Mouse (Mus musculus) G1E-ER4 (cell line): Measurements from ENCODE around the gene Rnf181. TPM values are rescaled to one million over a fixed set of nuclear protein-coding genes. Genes with fewer than 3 reads are reported as not detected.

Experiments
- GATA1 ChIP-seq: IDR thresholded peaks from one replicate; pipeline ENCODE4 v1.8.0; 2012; ENCODE audit warnings: low read length, inconsistent platforms
- polyA plus RNA-seq: library from polyadenylated mRNA; stranded (reverse); fragments of >175 nt; gene quantifications from 2 replicates; pipeline ENCODE4 v1.2.3, GENCODE M21; 2012

Rnf181 gene
- polyA plus RNA-seq, 1 experiment: 99.4 TPM

DNA sequence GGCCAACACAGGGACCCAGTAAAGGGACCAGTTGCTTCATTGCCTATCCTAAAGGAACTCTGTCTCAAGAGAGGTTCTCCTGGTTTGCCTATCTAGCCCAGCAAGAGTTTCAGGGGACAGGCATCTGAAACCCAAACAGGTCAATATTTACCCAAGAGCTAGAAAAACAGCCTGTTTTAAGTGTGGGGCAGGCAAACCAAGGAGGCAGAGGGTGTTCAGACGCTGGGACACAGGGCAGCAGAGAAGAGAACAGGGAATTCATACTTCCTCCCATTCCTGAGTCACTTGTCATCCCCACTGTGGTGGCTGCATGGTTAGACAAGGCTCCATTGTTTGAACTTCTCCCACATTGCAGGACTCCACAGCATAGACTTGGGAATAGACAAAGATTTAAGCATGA is 4.8 kb upstream of the Rnf181 start:
- no peak for TF ChIP-seq GATA1

DNA sequence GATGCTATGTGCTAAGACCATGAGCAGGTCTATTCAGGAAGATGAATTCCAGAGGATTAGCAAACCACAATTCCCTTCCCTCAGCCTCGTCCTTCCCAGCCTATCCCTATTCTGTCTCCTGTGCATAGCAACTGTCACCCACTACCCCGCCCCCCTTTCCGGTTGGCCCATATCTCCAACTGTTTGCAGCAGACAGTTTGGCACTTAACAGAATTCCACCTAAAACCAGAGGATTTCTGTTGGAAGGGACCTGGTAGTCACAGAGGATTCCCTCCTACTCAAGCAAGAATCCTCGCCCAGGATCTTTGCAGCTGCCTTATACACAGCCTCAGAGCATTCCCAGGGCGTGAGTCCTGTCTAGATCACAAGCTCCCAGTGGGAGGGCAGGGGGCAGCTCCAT is 4.4 kb upstream of the Rnf181 start:
- no peak for TF ChIP-seq GATA1

DNA sequence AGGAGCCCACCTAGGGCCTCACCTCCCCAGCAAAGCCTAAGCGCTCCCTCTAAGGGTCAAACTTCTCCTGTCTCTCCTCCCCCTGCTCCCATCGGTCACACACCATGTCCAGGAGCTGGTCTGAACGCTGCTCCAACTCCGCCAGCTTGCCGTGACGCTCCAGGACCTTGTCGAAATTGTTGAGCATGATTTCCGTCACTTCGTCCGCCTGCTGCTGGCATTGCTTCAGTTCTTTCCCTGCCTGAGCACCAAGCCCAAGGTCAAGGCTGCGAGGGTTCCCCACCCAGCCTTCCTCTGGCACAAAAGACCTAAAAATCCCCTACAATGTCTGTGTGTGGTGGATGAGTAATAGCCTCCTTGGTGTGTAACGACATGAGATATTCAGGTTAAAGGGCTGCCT is 3.3 kb upstream of the Rnf181 start:
- no peak for TF ChIP-seq GATA1

DNA sequence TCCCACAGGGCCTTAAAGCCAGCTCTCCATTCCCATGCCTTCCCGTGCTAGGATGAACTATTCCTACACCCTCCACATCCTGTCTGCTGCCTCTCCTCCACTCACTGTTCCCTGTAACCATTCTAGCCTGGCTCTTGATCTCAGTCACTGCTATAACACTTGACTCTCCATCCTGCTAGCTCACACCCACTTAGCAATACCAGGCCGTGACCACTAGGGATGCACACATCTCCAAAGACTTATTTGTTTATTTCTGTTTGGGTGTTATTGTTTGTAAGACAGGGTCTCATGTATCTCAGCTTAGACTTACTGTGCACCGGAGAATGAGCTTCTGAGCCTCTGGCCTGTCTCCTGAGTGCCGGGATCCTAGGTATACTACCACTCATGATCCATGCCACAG is 2.8 kb upstream of the Rnf181 start:
- TF ChIP-seq GATA1: no peak

DNA sequence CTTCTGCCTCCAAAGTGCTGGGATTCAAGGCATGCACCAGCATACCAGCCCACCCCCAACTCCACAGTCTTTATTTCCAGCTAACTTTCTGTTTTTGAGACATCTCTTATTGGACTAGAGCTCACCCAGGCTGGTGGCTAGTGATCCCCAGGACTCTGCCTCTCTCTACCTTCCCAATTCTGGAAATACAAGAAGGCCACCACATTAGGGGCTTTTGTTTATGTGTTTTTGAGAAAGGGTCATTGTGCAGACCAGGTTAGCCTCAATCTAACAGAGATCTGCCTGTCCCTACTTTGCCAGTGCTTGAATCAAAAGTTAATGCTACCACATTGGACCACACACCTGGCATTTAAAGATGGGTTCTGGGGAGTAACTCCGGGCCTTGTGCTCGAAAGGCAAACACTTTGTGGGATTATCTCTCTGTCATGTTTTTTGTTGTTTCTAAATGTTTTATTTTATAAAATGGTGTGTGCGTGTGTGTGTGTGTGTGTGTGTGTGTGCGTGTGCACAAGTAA is 761 bp upstream of the Rnf181 start:
- TF ChIP-seq GATA1: no peak

DNA sequence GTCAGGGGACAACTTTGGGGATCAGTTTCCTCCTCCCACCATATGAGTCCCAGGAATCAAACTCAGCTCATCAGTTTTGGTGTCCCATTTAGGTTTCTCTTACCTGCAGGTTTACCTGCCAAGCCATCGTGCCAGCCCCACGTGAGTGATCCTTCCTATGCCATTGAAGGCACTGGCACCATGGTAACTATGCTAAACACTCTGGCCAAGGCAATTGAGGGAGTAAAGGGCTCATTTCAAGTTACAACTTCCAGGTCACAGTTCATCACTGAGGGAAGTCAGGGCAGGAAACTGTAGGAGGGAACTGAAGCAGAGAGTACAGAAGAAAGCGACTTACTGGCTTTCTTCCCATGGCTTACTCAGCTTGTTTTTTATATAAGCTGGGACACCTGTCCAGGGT is 452 bp downstream of the Rnf181 start:
- TF ChIP-seq GATA1: no peak

DNA sequence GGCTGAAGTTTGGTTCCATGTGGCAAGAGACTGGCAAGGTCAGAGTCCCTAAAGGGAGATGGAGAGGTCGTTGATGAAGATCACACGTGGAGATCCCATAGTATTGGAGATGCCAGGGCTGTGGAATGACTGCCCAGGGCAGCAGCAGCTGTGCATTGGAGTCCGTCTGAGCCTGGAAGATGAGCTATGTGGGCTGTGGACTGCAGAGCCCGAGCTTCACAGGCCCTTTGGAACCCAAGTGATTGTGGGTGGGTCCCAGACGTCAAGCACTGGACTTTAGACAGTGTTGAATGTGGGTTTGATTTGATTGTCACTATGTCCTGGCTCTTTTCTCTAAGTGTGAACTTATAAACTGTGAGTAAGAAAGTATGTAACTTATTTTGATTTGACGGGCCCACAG is 1.8 kb downstream of the Rnf181 start:
- TF ChIP-seq GATA1: no peak

DNA sequence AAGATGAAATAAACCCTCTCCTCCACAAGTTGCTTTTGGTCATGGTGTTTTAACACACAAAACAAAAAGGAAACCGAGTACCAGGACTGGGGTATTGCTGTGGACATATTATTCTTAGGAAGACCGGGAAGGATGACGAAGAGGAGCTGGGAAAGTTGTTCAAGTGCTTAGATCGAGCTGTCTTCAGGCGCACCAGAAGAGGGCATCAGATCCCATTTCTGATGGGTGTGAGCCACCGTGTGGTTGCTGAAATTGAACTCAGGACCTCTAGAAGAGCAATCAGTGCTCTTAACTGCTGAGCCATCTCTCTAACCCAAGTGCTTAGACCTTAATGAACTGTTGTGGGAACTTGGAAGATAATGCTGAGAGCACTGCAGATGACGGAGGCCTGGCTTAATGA is 2.7 kb downstream of the Rnf181 start:
- TF ChIP-seq GATA1: no peak

DNA sequence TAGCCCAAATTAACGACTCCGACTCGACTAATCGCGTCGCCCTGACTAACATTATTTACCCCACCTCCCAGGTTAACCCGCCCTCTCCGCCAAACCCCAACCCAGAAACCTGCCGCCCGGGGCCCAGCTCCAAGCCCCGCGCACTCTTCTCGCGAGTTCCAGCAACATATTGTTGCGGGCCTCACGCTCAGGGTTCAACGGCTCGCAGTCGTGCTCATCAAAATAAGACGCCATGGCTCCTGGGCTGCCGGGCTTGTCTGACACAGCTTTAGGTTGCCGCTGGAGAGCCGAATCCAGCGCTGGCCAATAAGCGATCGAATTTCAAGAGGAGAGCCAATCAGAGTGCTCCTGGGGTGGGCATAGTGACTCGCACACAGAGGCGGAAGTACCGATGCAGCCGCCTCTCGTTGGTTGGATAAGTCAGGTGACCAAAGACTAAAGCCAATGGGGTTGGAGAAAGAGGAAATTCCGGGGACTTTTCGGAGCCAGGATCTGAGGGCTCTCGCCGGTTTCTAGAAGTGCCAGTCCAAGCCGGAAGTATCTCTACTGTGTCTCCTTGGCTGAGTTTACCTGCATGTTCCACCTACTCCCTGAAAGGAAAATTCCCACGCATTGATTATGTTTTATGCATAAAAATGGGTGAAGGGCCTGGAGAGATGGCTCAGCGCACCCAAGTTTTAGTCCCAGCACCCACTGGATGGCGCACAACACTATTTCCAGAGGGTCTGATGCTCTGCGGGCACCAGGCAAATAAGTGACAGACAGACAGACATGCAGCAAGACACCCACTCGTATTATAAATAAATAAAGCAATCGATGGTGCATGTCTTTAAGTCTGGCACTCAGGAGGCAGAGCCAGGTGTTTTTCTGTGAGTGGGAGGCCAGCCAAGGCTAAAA is 4.4 kb downstream of the Rnf181 start:
- no peak for TF ChIP-seq GATA1

DNA sequence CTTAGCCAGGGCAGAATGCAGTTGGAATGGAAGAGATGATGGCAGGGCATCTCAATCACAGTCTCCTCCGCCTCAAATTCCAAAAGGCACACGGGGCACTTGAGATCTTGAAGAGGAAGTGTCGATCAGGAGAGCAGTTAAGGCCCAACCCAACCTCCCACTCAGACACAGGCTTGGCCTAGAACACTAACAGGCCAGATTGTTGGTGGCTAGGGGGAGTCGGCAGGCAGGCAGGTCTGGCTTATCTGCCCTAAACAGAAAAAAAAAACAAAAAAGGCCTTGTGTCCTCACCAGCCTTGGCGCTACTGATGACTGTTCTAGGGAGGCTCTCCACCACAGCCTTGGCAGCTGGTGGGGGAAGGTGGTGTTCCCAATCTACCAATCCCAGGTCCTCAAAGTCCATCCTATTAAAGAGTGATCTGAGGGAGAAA is 5.6 kb downstream of the Rnf181 start:
- TF ChIP-seq GATA1: no peak

DNA sequence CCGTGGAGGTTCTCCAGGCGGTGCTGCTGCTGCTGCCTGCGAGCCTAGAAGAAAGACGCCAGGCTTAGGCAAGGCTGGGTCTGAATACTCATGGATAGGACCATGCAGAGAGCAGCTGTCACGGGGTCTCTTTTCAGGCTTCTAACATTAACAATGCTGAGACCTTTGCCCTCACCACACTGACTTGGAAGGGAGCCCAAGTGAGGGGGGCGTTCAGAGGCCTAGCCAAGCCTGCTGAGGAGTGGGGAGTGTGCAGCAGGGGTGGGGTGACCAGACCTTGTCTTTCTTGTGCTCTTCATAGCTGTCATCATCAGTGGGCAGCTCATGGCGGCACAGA is 6.2 kb downstream of the Rnf181 start:
- no peak for TF ChIP-seq GATA1

DNA sequence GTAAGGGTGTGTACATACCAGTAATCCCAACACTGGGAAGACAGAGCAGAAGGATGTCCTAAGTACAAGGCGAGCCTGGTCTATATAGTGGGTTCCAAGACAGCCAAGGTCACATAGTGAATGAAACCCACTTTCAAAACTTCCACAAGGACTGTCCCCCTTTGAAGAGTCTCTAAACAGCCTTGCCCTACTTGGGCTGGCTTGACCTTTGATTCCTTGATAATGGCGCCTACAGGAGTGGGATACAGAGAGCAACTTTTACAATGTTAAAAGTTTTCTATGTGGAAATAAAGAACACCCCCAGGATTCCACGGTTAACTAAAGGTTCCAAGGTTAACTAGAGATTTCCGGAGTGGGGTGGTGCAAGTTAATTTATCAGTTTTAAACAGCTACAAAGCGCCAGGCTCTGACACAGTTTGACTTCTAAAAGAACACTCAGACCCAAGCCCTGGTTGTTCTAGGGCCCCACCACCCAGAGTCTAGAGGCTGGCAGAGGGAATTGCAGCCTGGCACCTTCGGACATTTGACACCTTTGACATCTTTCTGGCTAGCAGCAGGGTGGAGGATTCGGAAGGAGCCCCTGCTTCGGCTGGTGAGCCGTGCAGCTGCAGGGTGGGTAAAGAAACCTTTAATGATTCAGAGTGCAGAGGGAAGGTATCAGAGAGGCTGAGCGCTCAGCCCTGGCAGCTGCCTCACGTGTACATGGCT is 6.7 kb downstream of the Rnf181 start:
- no peak for TF ChIP-seq GATA1

DNA sequence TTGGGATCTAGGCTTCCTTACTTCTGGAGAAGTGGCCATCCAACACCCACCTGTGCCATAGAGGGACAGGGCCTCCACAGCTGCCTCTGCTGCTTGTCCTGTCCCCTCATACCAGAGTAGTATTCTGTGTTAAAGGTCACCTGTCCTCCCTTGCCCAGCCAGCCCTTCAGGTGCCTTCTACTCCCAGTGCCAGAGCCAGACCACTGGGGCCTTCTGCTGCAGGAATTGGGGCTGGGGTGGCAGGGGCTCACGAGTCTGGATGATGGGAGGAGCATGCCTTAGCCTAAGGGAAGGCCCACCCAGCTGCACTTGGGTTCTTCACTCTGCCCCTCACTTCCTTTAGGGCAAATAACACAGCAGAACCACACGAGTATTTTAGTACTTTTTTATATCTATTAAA is 7.4 kb downstream of the Rnf181 start:
- TF ChIP-seq GATA1: no peak

DNA sequence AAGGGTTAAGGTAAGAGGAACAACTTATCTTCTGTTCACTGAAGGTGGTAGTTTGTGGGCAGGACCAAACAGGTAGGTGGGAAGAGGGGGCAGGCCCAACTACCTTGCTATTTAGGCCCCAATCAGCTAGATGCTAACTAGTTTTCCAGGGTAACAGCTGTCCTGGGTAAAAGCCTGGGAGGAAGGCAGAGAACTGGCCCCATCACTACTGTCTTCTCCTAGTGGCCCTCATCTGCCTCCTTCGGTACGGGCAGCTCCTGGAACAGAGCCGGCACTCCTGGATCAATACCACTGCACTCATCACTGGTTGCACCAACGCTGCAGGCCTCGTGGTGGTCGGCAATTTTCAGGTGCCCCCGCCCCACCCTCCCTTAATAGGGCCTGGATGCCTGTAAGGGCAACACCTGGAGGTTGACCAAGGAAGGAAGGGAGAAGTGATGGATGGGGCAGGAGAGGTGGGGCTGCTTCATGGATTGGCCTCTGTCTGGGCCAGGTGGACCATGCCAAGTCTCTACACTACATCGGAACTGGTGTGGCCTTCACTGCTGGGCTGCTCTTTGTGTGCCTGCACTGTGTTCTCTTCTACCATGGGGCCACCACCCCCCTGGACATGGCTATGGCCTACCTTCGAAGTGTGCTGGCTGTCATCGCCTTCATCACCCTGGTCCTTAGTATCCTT is 8.5 kb downstream of the Rnf181 start:
- TF ChIP-seq GATA1: no peak

DNA sequence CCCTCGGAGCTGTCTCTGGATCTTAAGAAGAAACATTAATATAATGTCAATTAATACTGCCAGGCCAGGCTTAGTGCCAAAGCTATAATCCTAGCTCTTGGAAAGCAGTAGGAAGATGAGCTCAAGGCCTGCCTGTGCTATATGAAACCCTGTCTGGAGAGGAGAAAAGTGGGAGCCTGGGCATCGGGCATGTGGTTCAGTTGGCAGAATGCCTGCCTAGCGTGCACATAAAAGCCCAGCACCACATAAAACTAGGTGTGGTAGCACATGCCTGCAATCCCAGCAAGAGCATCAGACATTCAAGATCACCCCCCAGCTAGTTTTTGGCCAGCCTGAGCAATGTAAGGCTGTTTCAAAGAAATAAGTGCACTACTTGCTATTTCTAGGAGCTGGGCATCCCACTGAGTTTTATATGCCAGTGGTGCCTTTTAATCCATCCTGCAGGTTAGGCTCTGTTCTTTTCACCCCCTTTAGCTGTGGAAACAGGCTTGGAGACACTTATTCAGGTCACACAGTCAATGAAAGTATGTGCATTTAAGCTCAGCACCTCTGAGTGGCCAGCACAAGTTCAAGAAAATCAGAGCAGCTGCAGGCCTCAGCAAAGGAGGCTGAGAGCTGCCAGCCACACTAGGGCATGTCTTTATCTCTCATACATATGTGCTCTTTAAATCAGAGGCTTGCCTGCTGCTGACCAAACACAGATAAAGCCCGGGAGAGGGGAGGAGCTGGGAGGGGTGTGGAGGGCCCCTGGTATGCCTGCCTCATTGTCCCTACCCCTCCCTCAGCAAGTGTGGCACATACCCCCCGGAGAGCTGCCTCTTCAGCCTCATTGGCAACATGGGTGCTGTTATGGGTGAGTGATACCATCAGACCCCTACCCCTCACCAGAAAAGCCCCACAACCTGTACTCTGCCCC is 9.3 kb downstream of the Rnf181 start:
- peak; percentile 64 for TF ChIP-seq GATA1
